Mouse (Mus musculus): ENCODE measurements around the gene Mrm1. TPM values are rescaled to one million over a fixed set of nuclear protein-coding genes. Genes with fewer than 3 reads are reported as not detected.
"Not testable (repeated sequence)": the region's sequence is repeated elsewhere in the genome, so short reads cannot be mapped to it uniquely, and the experiment has no call there.

The Mrm1 gene
- polyA plus RNA-seq, 1 experiment from 2014 or later = 18.5 TPM

GRCm38 (mm10) chr11:84829495-84829894, 10.2 kb upstream of the Mrm1 start:
- Histone ChIP-seq H3K4me2 (ENCODE audit: low read length) (peak overlapping the region; percentile 85), H3K4me3 (ENCODE audit: low read depth, low read length) (peak overlapping the region; percentile 60), H3K27ac (ENCODE audit: low read length) (peak overlapping the region; percentile 60; the same call in 1 of the 2 replicates), H3K36me3 (ENCODE audit: control insufficient read depth, insufficient read depth, low read length) (peaks cover 11% of the 10 kb centered on the region)
- ATAC-seq; H3K4me1 ChIP-seq (ENCODE audit: control insufficient read depth, insufficient read depth, low read length); H3K9me3 ChIP-seq (replicated peaks; ENCODE audit: control insufficient read depth, low read length, poor library complexity, severe bottlenecking); H3K27me3 ChIP-seq (ENCODE audit: control insufficient read depth, insufficient read depth, low read depth, low read length); H3K9ac ChIP-seq (ENCODE audit: low read depth, low read length): not testable (repeated sequence)
- WGBS = 75% methylated on average over 11 of the region's 11 CpGs

- under 1% methylated on average over 61 of the region's 62 CpGs for WGBS
- peak; percentile 90 for ATAC-seq
- H3K4me1 ChIP-seq (ENCODE audit: control insufficient read depth, insufficient read depth, low read length) = peaks cover 5% of the 10 kb centered on the region
- peaks cover 8% of the 10 kb centered on the region for H3K36me3 ChIP-seq (ENCODE audit: control insufficient read depth, insufficient read depth, low read length)
- peak within 1 kb of the TSS; percentile 77 for H3K9ac ChIP-seq (ENCODE audit: low read depth, low read length)
- peak within 1 kb of the TSS; percentile 85 for H3K4me2 ChIP-seq (ENCODE audit: low read length)
- H3K4me3 ChIP-seq (ENCODE audit: low read depth, low read length) = peak within 1 kb of the TSS; percentile 60
- H3K9me3 ChIP-seq (replicated peaks; ENCODE audit: control insufficient read depth, low read length, poor library complexity, severe bottlenecking) = no peaks in the 10 kb centered on the region
- H3K27ac ChIP-seq (ENCODE audit: low read length) = peak within 1 kb of the TSS; percentile 60
- no peaks in the 10 kb centered on the region for H3K27me3 ChIP-seq (ENCODE audit: control insufficient read depth, insufficient read depth, low read depth, low read length)
These were observed 9.4 kb upstream of the Mrm1 start, which contains the start of gene Dhrs11 for GRCm38 (mm10) chr11:84828516-84829399. Gene Dhrs11, minus strand, starts transcription at chr11:84828994.

- WGBS = 47% methylated on average over 3 of the region's 3 CpGs
- Histone ChIP-seq H3K27me3 (ENCODE audit: control insufficient read depth, insufficient read depth, low read depth, low read length) (no peaks in the 10 kb centered on the region), H3K9ac (ENCODE audit: low read depth, low read length) (no peak overlapping the region), H3K36me3 (ENCODE audit: control insufficient read depth, insufficient read depth, low read length) (peaks cover 7% of the 10 kb centered on the region), H3K4me3 (ENCODE audit: low read depth, low read length) (peak overlapping the region; percentile 60), H3K27ac (ENCODE audit: low read length) (no peak overlapping the region), H3K4me2 (ENCODE audit: low read length) (peak overlapping the region; percentile 85), H3K4me1 (ENCODE audit: control insufficient read depth, insufficient read depth, low read length) (peaks cover 5% of the 10 kb centered on the region), H3K9me3 (replicated peaks; ENCODE audit: control insufficient read depth, low read length, poor library complexity, severe bottlenecking) (no peaks in the 10 kb centered on the region)
- no peak; the same call in 1 of the 2 replicates for ATAC-seq
These were observed 8.7 kb upstream of the Mrm1 start for GRCm38 (mm10) chr11:84827901-84828503.

- H3K27me3 ChIP-seq (ENCODE audit: control insufficient read depth, insufficient read depth, low read depth, low read length) = no peaks in the 10 kb centered on the region
- H3K27ac ChIP-seq (ENCODE audit: low read length) = no peak overlapping the region
- H3K36me3 ChIP-seq (ENCODE audit: control insufficient read depth, insufficient read depth, low read length) = peaks cover 5% of the 10 kb centered on the region
- no peak for ATAC-seq
- no peak overlapping the region for H3K9ac ChIP-seq (ENCODE audit: low read depth, low read length)
- H3K4me3 ChIP-seq (ENCODE audit: low read depth, low read length) = no peak overlapping the region
- H3K4me1 ChIP-seq (ENCODE audit: control insufficient read depth, insufficient read depth, low read length) = peaks cover 5% of the 10 kb centered on the region
- no peaks in the 10 kb centered on the region for H3K9me3 ChIP-seq (replicated peaks; ENCODE audit: control insufficient read depth, low read length, poor library complexity, severe bottlenecking)
- no peak overlapping the region for H3K4me2 ChIP-seq (ENCODE audit: low read length)
These were observed 8.2 kb upstream of the Mrm1 start for GRCm38 (mm10) chr11:84827492-84827891.

GRCm38 (mm10) chr11:84826185-84826584, 6.9 kb upstream of the Mrm1 start:
- H3K36me3 ChIP-seq (ENCODE audit: control insufficient read depth, insufficient read depth, low read length) = peaks cover 2% of the 10 kb centered on the region
- no peaks in the 10 kb centered on the region for H3K27me3 ChIP-seq (ENCODE audit: control insufficient read depth, insufficient read depth, low read depth, low read length)
- WGBS = 82% methylated on average over 3 of the region's 3 CpGs
- peaks cover 5% of the 10 kb centered on the region for H3K4me1 ChIP-seq (ENCODE audit: control insufficient read depth, insufficient read depth, low read length)
- ATAC-seq = no peak
- H3K9ac ChIP-seq (ENCODE audit: low read depth, low read length) = no peak overlapping the region
- H3K9me3 ChIP-seq (replicated peaks; ENCODE audit: control insufficient read depth, low read length, poor library complexity, severe bottlenecking) = no peaks in the 10 kb centered on the region
- no peak overlapping the region for H3K4me3 ChIP-seq (ENCODE audit: low read depth, low read length)
- H3K27ac ChIP-seq (ENCODE audit: low read length) = no peak overlapping the region
- H3K4me2 ChIP-seq (ENCODE audit: low read length) = no peak overlapping the region

- 89% methylated on average over 10 of the region's 10 CpGs for WGBS
- Histone ChIP-seq H3K27ac (ENCODE audit: low read length) (no peak overlapping the region), H3K36me3 (ENCODE audit: control insufficient read depth, insufficient read depth, low read length) (no peaks in the 10 kb centered on the region), H3K9me3 (replicated peaks; ENCODE audit: control insufficient read depth, low read length, poor library complexity, severe bottlenecking) (no peaks in the 10 kb centered on the region), H3K4me2 (ENCODE audit: low read length) (no peak overlapping the region), H3K27me3 (ENCODE audit: control insufficient read depth, insufficient read depth, low read depth, low read length) (no peaks in the 10 kb centered on the region), H3K4me1 (ENCODE audit: control insufficient read depth, insufficient read depth, low read length) (peaks cover 5% of the 10 kb centered on the region), H3K9ac (ENCODE audit: low read depth, low read length) (no peak overlapping the region), H3K4me3 (ENCODE audit: low read depth, low read length) (no peak overlapping the region)
- no peak for ATAC-seq
These were observed 6.0 kb upstream of the Mrm1 start for GRCm38 (mm10) chr11:84825261-84825807.

GRCm38 (mm10) chr11:84823484-84823897, 4.2 kb upstream of the Mrm1 start:
- H3K27me3 ChIP-seq (ENCODE audit: control insufficient read depth, insufficient read depth, low read depth, low read length) = no peaks in the 10 kb centered on the region
- ATAC-seq = no peak
- H3K36me3 ChIP-seq (ENCODE audit: control insufficient read depth, insufficient read depth, low read length) = no peaks in the 10 kb centered on the region
- WGBS = 74% methylated on average over 10 of the region's 10 CpGs
- no peak overlapping the region for H3K27ac ChIP-seq (ENCODE audit: low read length)
- H3K9me3 ChIP-seq (replicated peaks; ENCODE audit: control insufficient read depth, low read length, poor library complexity, severe bottlenecking) = no peaks in the 10 kb centered on the region
- H3K9ac ChIP-seq (ENCODE audit: low read depth, low read length) = no peak overlapping the region
- peaks cover 4% of the 10 kb centered on the region for H3K4me1 ChIP-seq (ENCODE audit: control insufficient read depth, insufficient read depth, low read length)
- H3K4me2 ChIP-seq (ENCODE audit: low read length) = no peak overlapping the region
- no peak overlapping the region for H3K4me3 ChIP-seq (ENCODE audit: low read depth, low read length)

- ATAC-seq = no peak
- no peak overlapping the region for H3K4me2 ChIP-seq (ENCODE audit: low read length)
- H3K27me3 ChIP-seq (ENCODE audit: control insufficient read depth, insufficient read depth, low read depth, low read length) = no peaks in the 10 kb centered on the region
- H3K4me3 ChIP-seq (ENCODE audit: low read depth, low read length) = no peak overlapping the region
- H3K9ac ChIP-seq (ENCODE audit: low read depth, low read length) = no peak overlapping the region
- no peaks in the 10 kb centered on the region for H3K9me3 ChIP-seq (replicated peaks; ENCODE audit: control insufficient read depth, low read length, poor library complexity, severe bottlenecking)
- WGBS = 85% methylated on average over 5 of the region's 5 CpGs
- H3K4me1 ChIP-seq (ENCODE audit: control insufficient read depth, insufficient read depth, low read length) = no peaks in the 10 kb centered on the region
- H3K36me3 ChIP-seq (ENCODE audit: control insufficient read depth, insufficient read depth, low read length) = no peaks in the 10 kb centered on the region
- no peak overlapping the region for H3K27ac ChIP-seq (ENCODE audit: low read length)
These were observed 3.2 kb upstream of the Mrm1 start for GRCm38 (mm10) chr11:84822487-84822886.

All from midbrain, embryonic 16.5 days (tissue).